Mouse (Mus musculus): Measurements from ENCODE around the gene Lrrc27.

Gene Lrrc27

GRCm38 (mm10) chr7:139272639-139273396 is 60.0 kb downstream of the Lrrc27 start:
- no peak for DNase-seq (ENCODE audit: extremely low read depth, low read depth)

GRCm38 (mm10) chr7:139273397-139273719 is 60.6 kb downstream of the Lrrc27 start:
- DNase-seq (ENCODE audit: extremely low read depth, low read depth), result no peak

- DNase-seq (ENCODE audit: extremely low read depth, low read depth), result no peak
These were observed 62.8 kb downstream of the Lrrc27 start for GRCm38 (mm10) chr7:139275586-139275985.

GRCm38 (mm10) chr7:139276150-139276549 is 63.4 kb downstream of the Lrrc27 start:
- no peak for DNase-seq (ENCODE audit: extremely low read depth, low read depth)

GRCm38 (mm10) chr7:139277536-139277935 is 64.7 kb downstream of the Lrrc27 start:
- no peak for DNase-seq (ENCODE audit: extremely low read depth, low read depth)

- DNase-seq (ENCODE audit: extremely low read depth, low read depth), result no peak
These were observed 66.8 kb downstream of the Lrrc27 start for GRCm38 (mm10) chr7:139279571-139279970.

- no peak for DNase-seq (ENCODE audit: extremely low read depth, low read depth)
These were observed 67.3 kb downstream of the Lrrc27 start for GRCm38 (mm10) chr7:139280044-139280443.

GRCm38 (mm10) chr7:139281195-139281594 is 68.4 kb downstream of the Lrrc27 start:
- no peak for DNase-seq (ENCODE audit: extremely low read depth, low read depth)

- no peak for DNase-seq (ENCODE audit: extremely low read depth, low read depth)
These were observed 69.2 kb downstream of the Lrrc27 start for GRCm38 (mm10) chr7:139282037-139282436.

GRCm38 (mm10) chr7:139285295-139285943 is 72.6 kb downstream of the Lrrc27 start:
- DNase-seq (ENCODE audit: extremely low read depth, low read depth), result no peak

- no peak for DNase-seq (ENCODE audit: extremely low read depth, low read depth)
These were observed 75.8 kb downstream of the Lrrc27 start for GRCm38 (mm10) chr7:139288540-139288939.
